Mouse (Mus musculus): ENCODE measurements around the gene AC192777.2. TPM values are rescaled to one million over a fixed set of nuclear protein-coding genes. Genes with fewer than 3 reads are reported as not detected.
"Not testable (repeated sequence)": the region's sequence is repeated elsewhere in the genome, so short reads cannot be mapped to it uniquely, and the experiment has no call there.

The AC192777.2 gene
- polyA plus RNA-seq (2016; fragmentation: Nextera tagmentation; extraction: Ambion mirVana) = not detected in 2 replicates

DNA sequence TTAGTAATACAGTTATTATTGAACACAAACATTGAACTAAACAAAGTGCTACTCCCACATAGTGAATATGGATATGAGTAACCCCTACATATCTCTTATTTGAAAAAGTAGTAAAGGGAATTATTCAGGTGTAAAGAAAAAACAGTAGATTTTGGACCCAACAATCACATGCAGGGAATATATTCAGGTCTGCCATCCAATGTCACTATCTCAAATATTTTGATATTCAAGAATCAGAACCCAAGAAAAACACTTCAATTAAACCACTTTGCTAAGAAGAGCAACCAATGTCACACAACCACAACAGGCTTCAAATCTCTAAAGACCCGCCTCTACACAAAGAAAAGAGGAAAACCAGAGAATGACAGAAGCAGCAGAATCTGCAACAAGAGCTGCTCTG is at the start of gene AC192777.2:
Gene AC192777.2, plus strand, starts transcription at position 301 of the 400 bp plus-strand sequence.
- not testable (repeated sequence) for H3K9me3 ChIP-seq; H3K36me3 ChIP-seq (replicated peaks); H3K27me3 ChIP-seq (replicated peaks; ENCODE audit: low read depth, poor library complexity, severe bottlenecking); H3K27ac ChIP-seq (replicated peaks); DNase-seq (ENCODE audit: low spot score); H3K4me3 ChIP-seq; H3K4me1 ChIP-seq
- WGBS = 82% methylated on average over 1 of the region's 1 CpGs

DNA sequence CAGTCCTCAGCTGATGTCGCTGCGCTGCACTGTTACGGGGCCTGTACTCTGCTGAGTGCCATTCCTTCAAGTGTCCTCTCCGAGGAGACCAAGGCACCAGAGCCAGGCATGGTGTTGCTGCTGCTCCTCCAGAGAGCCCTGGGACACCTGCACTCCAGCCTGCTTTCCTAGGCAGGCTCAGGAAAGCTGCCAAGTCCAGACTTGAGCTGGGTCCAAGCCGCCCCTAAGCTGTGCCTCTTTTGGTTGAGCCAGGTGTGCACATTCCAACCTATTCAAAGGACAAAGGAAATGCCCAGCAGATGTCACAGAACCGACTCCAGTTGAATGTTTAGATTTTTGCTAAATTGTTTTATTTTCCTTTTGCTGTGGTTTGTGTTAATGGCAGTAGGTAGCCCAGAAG is 20.9 kb downstream of the AC192777.2 start:
- WGBS = 91% methylated on average over 6 of the region's 6 CpGs

DNA sequence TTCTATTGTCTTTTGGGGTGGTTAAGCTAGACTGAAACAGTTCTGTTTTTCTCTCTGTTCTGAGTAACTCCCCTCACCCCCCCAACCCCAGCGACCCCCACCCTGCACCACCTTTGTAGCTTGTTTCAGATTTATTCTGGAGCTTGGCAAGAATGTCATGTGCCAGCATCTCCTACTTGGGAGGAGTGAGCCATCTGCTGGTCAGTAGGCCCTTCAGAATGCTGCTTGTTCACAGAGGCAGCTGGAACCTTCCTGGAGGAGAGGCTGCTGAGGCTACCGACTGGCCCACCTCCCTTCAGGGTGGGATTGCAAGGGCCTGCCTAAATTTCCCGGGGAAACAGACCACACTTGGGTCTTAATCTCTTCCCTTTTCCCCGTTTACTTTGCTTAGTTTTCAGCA is 21.6 kb downstream of the AC192777.2 start:
- not testable (repeated sequence) for DNase-seq (ENCODE audit: low spot score); H3K27ac ChIP-seq (replicated peaks); H3K4me1 ChIP-seq; H3K36me3 ChIP-seq (replicated peaks); H3K27me3 ChIP-seq (replicated peaks; ENCODE audit: low read depth, poor library complexity, severe bottlenecking); H3K9me3 ChIP-seq; H3K4me3 ChIP-seq
- 50% methylated on average over 4 of the region's 4 CpGs for WGBS

More for the DNA sequence above, 20.9 kb downstream of the AC192777.2 start:
- H3K4me3 ChIP-seq; DNase-seq (ENCODE audit: low spot score); H3K36me3 ChIP-seq (replicated peaks); H3K4me1 ChIP-seq; H3K27ac ChIP-seq (replicated peaks); H3K9me3 ChIP-seq; H3K27me3 ChIP-seq (replicated peaks; ENCODE audit: low read depth, poor library complexity, severe bottlenecking): not testable (repeated sequence)

Small RNA genes lying within 50 kb of the gene (microRNA-seq; reads per million reads assigned to microRNA genes)
- gene Gm26376 = not detected

Other genes with a start within 250 kb of the AC192777.2 start
- gene Esp38, start 144.9 kb upstream of the AC192777.2 start, polyA plus RNA-seq (2016; fragmentation: Nextera tagmentation; extraction: Ambion mirVana) = not detected in 2 replicates
- not detected in 2 replicates for gene Pgk2, start 113.2 kb downstream of the AC192777.2 start, polyA plus RNA-seq (2016; fragmentation: Nextera tagmentation; extraction: Ambion mirVana)
- gene Crisp3, start 146.8 kb downstream of the AC192777.2 start, polyA plus RNA-seq (2016; fragmentation: Nextera tagmentation; extraction: Ambion mirVana) = not detected in 2 replicates
- not detected in 2 replicates for gene Crisp1, start 223.8 kb downstream of the AC192777.2 start, polyA plus RNA-seq (2016; fragmentation: Nextera tagmentation; extraction: Ambion mirVana)

All from embryonic facial prominence, embryonic 10.5 days (tissue).